Mouse (Mus musculus): ENCODE measurements at regions not wholly inside any gene's neighbourhood (a gene's known extent, or its start where the extent isn't known, plus 50 kb on each side); places are given as distances from the start of the nearest gene placed in this dataset.

DNA sequence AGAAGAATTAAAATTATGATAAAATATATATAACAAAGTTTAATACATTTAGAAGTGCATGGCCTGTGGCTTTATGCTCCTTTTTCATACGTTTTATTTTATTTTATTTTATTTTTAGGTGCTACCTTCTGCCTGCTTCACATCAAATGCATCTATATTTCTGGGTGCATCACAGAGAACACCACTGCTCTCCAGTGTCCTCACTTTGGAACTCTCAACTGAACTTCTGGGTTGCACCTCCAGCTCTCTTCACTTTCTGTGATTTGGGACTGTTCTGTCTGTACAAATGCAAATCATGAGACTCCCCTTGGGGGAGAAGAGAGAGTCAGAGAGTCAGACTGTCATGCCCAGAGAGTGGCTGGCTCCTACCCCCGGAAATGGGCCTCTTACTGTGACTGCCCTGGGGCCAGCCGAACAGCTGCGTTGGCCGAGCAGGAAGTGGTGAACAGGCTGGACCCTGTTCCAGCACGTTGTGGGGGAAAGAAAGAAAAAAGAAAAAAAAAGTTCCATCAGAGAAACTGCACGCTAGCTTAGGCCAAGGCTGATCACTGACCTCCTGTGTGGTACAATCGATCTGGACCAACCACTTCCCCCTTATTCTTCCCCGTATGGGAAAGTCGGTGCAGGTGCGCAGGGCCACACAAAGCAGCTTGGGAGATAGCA, 111.9 kb upstream of the Id2 start:
- H3K27me3 ChIP-seq (replicated peaks; ENCODE audit: control insufficient read depth, insufficient read depth, low read length): no peaks in the 10 kb centered on the region
- H3K27ac ChIP-seq (ENCODE audit: low read depth, low read length): no peak overlapping the region; the same call in 1 of the 2 replicates
- ATAC-seq (replicated peaks; ENCODE audit: low FRiP score): no peak
- H3K9ac ChIP-seq (ENCODE audit: low read depth, low read length): no peak overlapping the region
- 24% methylated on average over 11 of the region's 11 CpGs for WGBS
- no peaks in the 10 kb centered on the region for H3K36me3 ChIP-seq (ENCODE audit: control insufficient read depth, insufficient read depth, low read length)
- no peak overlapping the region for H3K4me3 ChIP-seq (ENCODE audit: low read depth, low read length)
- H3K4me2 ChIP-seq: no peak overlapping the region; the same call in 1 of the 2 replicates
- no peak for DNase-seq (ENCODE audit: low spot score)
- H3K9me3 ChIP-seq (ENCODE audit: control insufficient read depth, low read length): no peaks in the 10 kb centered on the region
- H3K4me1 ChIP-seq (replicated peaks; ENCODE audit: control insufficient read depth, insufficient read depth, low read length): peaks cover 12% of the 10 kb centered on the region

- Histone ChIP-seq H3K36me3 (ENCODE audit: control insufficient read depth, insufficient read depth, low read length) (no peaks in the 10 kb centered on the region), H3K9me3 (ENCODE audit: control insufficient read depth, low read length) (no peaks in the 10 kb centered on the region), H3K9ac (ENCODE audit: low read depth, low read length) (no peak overlapping the region), H3K27ac (ENCODE audit: low read depth, low read length) (no peak overlapping the region), H3K27me3 (replicated peaks; ENCODE audit: control insufficient read depth, insufficient read depth, low read length) (no peaks in the 10 kb centered on the region), H3K4me1 (replicated peaks; ENCODE audit: control insufficient read depth, insufficient read depth, low read length) (no peaks in the 10 kb centered on the region; the same call in 1 of the 2 replicates), H3K4me2 (no peak overlapping the region), H3K4me3 (ENCODE audit: low read depth, low read length) (no peak overlapping the region)
- ATAC-seq (replicated peaks; ENCODE audit: low FRiP score) (no peak), DNase-seq (ENCODE audit: low spot score) (no peak)
- WGBS: 77% methylated on average over 10 of the region's 10 CpGs
These were observed 106.6 kb upstream of the Id2 start for GRCm38 (mm10) chr12:25203371-25204067.

DNA sequence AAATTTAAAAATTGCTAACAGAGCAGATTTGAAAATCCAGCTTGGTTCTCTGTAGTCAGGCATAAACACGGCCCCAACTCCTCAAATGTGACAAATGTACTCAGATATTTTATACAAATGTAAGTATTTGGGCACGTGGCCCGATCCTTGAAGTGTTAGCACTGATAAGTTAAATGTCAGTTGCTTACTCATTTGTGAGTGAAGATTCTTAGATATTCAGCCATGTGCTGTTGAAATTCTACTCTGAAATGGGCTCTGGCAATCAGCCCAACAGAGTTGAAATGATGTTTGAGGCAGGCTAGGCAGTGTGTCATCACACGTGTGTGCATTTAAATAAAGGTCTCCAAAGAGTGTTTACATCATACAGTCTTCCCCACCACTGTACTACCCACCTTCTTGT, 103.2 kb upstream of the Id2 start:
- no peak overlapping the region for H3K9ac ChIP-seq (ENCODE audit: low read depth, low read length)
- H3K27ac ChIP-seq (ENCODE audit: low read depth, low read length): no peak overlapping the region
- H3K9me3 ChIP-seq (ENCODE audit: control insufficient read depth, low read length): no peaks in the 10 kb centered on the region
- H3K4me1 ChIP-seq (replicated peaks; ENCODE audit: control insufficient read depth, insufficient read depth, low read length): no peaks in the 10 kb centered on the region; the same call in none of the 2 replicates
- DNase-seq (ENCODE audit: low spot score): no peak
- H3K27me3 ChIP-seq (replicated peaks; ENCODE audit: control insufficient read depth, insufficient read depth, low read length): no peaks in the 10 kb centered on the region
- ATAC-seq (replicated peaks; ENCODE audit: low FRiP score): no peak
- H3K36me3 ChIP-seq (ENCODE audit: control insufficient read depth, insufficient read depth, low read length): no peaks in the 10 kb centered on the region
- H3K4me3 ChIP-seq (ENCODE audit: low read depth, low read length): no peak overlapping the region
- whole genome bisulfite sequencing: 82% methylated on average over 4 of the region's 4 CpGs
- H3K4me2 ChIP-seq: no peak overlapping the region

GRCm38 (mm10) chr12:25197757-25198156, 100.8 kb upstream of the Id2 start:
- Histone ChIP-seq H3K36me3 (ENCODE audit: control insufficient read depth, insufficient read depth, low read length) (no peaks in the 10 kb centered on the region), H3K4me2 (no peak overlapping the region), H3K27me3 (replicated peaks; ENCODE audit: control insufficient read depth, insufficient read depth, low read length) (no peaks in the 10 kb centered on the region), H3K9ac (ENCODE audit: low read depth, low read length) (no peak overlapping the region), H3K27ac (ENCODE audit: low read depth, low read length) (no peak overlapping the region), H3K4me3 (ENCODE audit: low read depth, low read length) (no peak overlapping the region), H3K4me1 (replicated peaks; ENCODE audit: control insufficient read depth, insufficient read depth, low read length) (no peaks in the 10 kb centered on the region; the same call in none of the 2 replicates), H3K9me3 (ENCODE audit: control insufficient read depth, low read length) (no peaks in the 10 kb centered on the region)
- DNase-seq (ENCODE audit: low spot score) (no peak), ATAC-seq (replicated peaks; ENCODE audit: low FRiP score) (no peak)
- WGBS: 19% methylated on average over 4 of the region's 4 CpGs

GRCm38 (mm10) chr12:25196022-25196421, 99.1 kb upstream of the Id2 start:
- H3K36me3 ChIP-seq (ENCODE audit: control insufficient read depth, insufficient read depth, low read length): no peaks in the 10 kb centered on the region
- WGBS: 38% methylated on average over 4 of the region's 4 CpGs
- no peak overlapping the region for H3K4me2 ChIP-seq
- no peak overlapping the region for H3K9ac ChIP-seq (ENCODE audit: low read depth, low read length)
- H3K4me1 ChIP-seq (replicated peaks; ENCODE audit: control insufficient read depth, insufficient read depth, low read length): peaks cover 2% of the 10 kb centered on the region
- H3K27ac ChIP-seq (ENCODE audit: low read depth, low read length): no peak overlapping the region
- DNase-seq (ENCODE audit: low spot score): no peak
- H3K4me3 ChIP-seq (ENCODE audit: low read depth, low read length): no peak overlapping the region
- no peaks in the 10 kb centered on the region for H3K27me3 ChIP-seq (replicated peaks; ENCODE audit: control insufficient read depth, insufficient read depth, low read length)
- H3K9me3 ChIP-seq (ENCODE audit: control insufficient read depth, low read length): no peaks in the 10 kb centered on the region
- ATAC-seq (replicated peaks; ENCODE audit: low FRiP score): no peak

DNA sequence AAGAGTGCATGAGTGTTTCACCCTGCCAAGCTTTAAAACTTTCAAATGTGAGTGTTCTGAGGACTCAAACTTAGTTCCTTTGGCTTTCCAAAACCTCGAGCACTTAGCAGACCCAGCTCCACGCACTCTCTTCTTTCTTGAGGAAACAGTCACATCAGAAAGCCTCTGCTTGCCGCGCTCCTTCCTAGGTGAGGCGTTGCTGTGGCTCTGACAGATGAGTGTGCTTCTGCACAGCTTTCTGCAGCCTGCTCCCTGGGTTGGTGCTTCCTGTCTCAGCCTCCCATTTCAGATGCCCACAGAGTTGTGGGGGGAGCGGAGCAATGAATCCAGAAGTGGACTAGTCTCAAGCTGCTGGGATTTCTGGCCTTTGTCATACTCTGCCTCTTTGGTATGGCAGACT, 95.3 kb upstream of the Id2 start:
- ATAC-seq (replicated peaks; ENCODE audit: low FRiP score): no peak
- DNase-seq (ENCODE audit: low spot score): no peak
- 79% methylated on average over 6 of the region's 6 CpGs for WGBS

GRCm38 (mm10) chr12:25190360-25190759, 93.4 kb upstream of the Id2 start:
- H3K9ac ChIP-seq (ENCODE audit: low read depth, low read length): no peak overlapping the region
- H3K4me3 ChIP-seq (ENCODE audit: low read depth, low read length): no peak overlapping the region
- WGBS: 31% methylated on average over 6 of the region's 6 CpGs
- no peak overlapping the region; the same call in 1 of the 2 replicates for H3K4me2 ChIP-seq
- peak overlapping the region; percentile 81 for H3K27ac ChIP-seq (ENCODE audit: low read depth, low read length)
- peaks cover 19% of the 10 kb centered on the region for H3K4me1 ChIP-seq (replicated peaks; ENCODE audit: control insufficient read depth, insufficient read depth, low read length)
- no peaks in the 10 kb centered on the region for H3K9me3 ChIP-seq (ENCODE audit: control insufficient read depth, low read length)
- ATAC-seq (replicated peaks; ENCODE audit: low FRiP score) (peak; percentile 60), DNase-seq (ENCODE audit: low spot score) (peak; percentile 52)
- H3K36me3 ChIP-seq (ENCODE audit: control insufficient read depth, insufficient read depth, low read length): no peaks in the 10 kb centered on the region
- no peaks in the 10 kb centered on the region for H3K27me3 ChIP-seq (replicated peaks; ENCODE audit: control insufficient read depth, insufficient read depth, low read length)

More for the DNA sequence above, 95.3 kb upstream of the Id2 start:
- H3K36me3 ChIP-seq (ENCODE audit: control insufficient read depth, insufficient read depth, low read length): no peaks in the 10 kb centered on the region
- H3K27me3 ChIP-seq (replicated peaks; ENCODE audit: control insufficient read depth, insufficient read depth, low read length): no peaks in the 10 kb centered on the region
- H3K9me3 ChIP-seq (ENCODE audit: control insufficient read depth, low read length): no peaks in the 10 kb centered on the region
- no peak overlapping the region for H3K9ac ChIP-seq (ENCODE audit: low read depth, low read length)
- H3K4me3 ChIP-seq (ENCODE audit: low read depth, low read length): no peak overlapping the region
- peaks cover 19% of the 10 kb centered on the region for H3K4me1 ChIP-seq (replicated peaks; ENCODE audit: control insufficient read depth, insufficient read depth, low read length)
- H3K27ac ChIP-seq (ENCODE audit: low read depth, low read length): no peak overlapping the region
- H3K4me2 ChIP-seq: no peak overlapping the region

GRCm38 (mm10) chr12:25189174-25189761, 92.3 kb upstream of the Id2 start:
- Histone ChIP-seq H3K36me3 (ENCODE audit: control insufficient read depth, insufficient read depth, low read length) (no peaks in the 10 kb centered on the region), H3K4me3 (ENCODE audit: low read depth, low read length) (no peak overlapping the region), H3K9me3 (ENCODE audit: control insufficient read depth, low read length) (no peaks in the 10 kb centered on the region), H3K27ac (ENCODE audit: low read depth, low read length) (no peak overlapping the region), H3K9ac (ENCODE audit: low read depth, low read length) (no peak overlapping the region), H3K4me1 (replicated peaks; ENCODE audit: control insufficient read depth, insufficient read depth, low read length) (peaks cover 19% of the 10 kb centered on the region), H3K4me2 (no peak overlapping the region), H3K27me3 (replicated peaks; ENCODE audit: control insufficient read depth, insufficient read depth, low read length) (no peaks in the 10 kb centered on the region)
- DNase-seq (ENCODE audit: low spot score) (no peak), ATAC-seq (replicated peaks; ENCODE audit: low FRiP score) (peak; percentile 23; the same call in 1 of the 2 replicates)
- 40% methylated on average over 16 of the region's 16 CpGs for WGBS
